In genomic region chr5:52190371-52191179, GRCm38 (mm10) we compare ENCODE assay signal across 8 mouse cellular contexts. TPM values are rescaled to one million over a fixed set of nuclear protein-coding genes. Genes with fewer than 3 reads are reported as not detected.
DNase-seq lines count a peak whose midpoint lies in the region; ATAC-seq and TF ChIP-seq lines count a peak whose summit lies in the region.

Dhx15 (minus strand) TSS chr5:52190514.

- peak; percentile 21 for TF ChIP-seq POLR2A in ES-Bruce4 (IDR thresholded peaks at IDR 0.05; ENCODE audit: insufficient read depth, low read length)

- H3K27ac ChIP-seq in ES-Bruce4 (ENCODE audit: insufficient read depth, low read length), result peak within 1 kb of the TSS; percentile 80
- peak within 1 kb of the TSS; percentile 93 for H3K27ac ChIP-seq in forebrain, embryonic 13.5 days
- H3K27ac ChIP-seq in liver, postnatal 0 days (ENCODE audit: low read depth), result peak within 1 kb of the TSS; percentile 94
- peak within 1 kb of the TSS; percentile 92 for H3K27ac ChIP-seq in neural tube, embryonic 14.5 days (ENCODE audit: low read depth, low read length)

- H3K9me3 ChIP-seq in ES-Bruce4 (replicated peaks; ENCODE audit: control insufficient read depth, insufficient read depth, low read length, poor library complexity, severe bottlenecking), result no peaks in the 10 kb centered on the region
- H3K9me3 ChIP-seq in forebrain, embryonic 13.5 days (replicated peaks), result no peaks in the 10 kb centered on the region
- H3K9me3 ChIP-seq in liver, postnatal 0 days (ENCODE audit: low read length), result no peaks in the 10 kb centered on the region
- no peaks in the 10 kb centered on the region for H3K9me3 ChIP-seq in neural tube, embryonic 14.5 days (ENCODE audit: control insufficient read depth, low read length)

- no peaks in the 10 kb centered on the region for H3K27me3 ChIP-seq in ES-Bruce4 (ENCODE audit: control insufficient read depth, insufficient read depth, low read length, poor library complexity, severe bottlenecking)
- H3K27me3 ChIP-seq in forebrain, embryonic 13.5 days, result no peaks in the 10 kb centered on the region
- H3K27me3 ChIP-seq in liver, postnatal 0 days (ENCODE audit: insufficient read depth, low read length), result no peaks in the 10 kb centered on the region
- H3K27me3 ChIP-seq in neural tube, embryonic 14.5 days (ENCODE audit: control insufficient read depth, insufficient read depth, low read length), result no peaks in the 10 kb centered on the region

- peak; percentile 95 for ATAC-seq in cerebellum, adult (ENCODE audit: insufficient number of reproducible peaks, low FRiP score, low TSS enrichment)
- ATAC-seq in forebrain, embryonic 13.5 days, result peak; percentile 97
- peak; percentile 97 for ATAC-seq in liver, postnatal 0 days
- peak; percentile 96 for ATAC-seq in neural tube, embryonic 14.5 days (ENCODE audit: low read depth)

- H3K4me3 ChIP-seq in ES-Bruce4 (ENCODE audit: low read depth, low read length), result peak within 1 kb of the TSS; percentile 97
- peak within 1 kb of the TSS; percentile 87 for H3K4me3 ChIP-seq in forebrain, embryonic 13.5 days
- peak within 1 kb of the TSS; percentile 100 for H3K4me3 ChIP-seq in liver, postnatal 0 days (ENCODE audit: low read depth, low read length)
- H3K4me3 ChIP-seq in neural tube, embryonic 14.5 days (ENCODE audit: low read depth, low read length), result peak within 1 kb of the TSS; percentile 83

- H3K9ac ChIP-seq in ES-Bruce4 (ENCODE audit: low read depth, poor library complexity, severe bottlenecking), result peak within 1 kb of the TSS; percentile 99
- H3K9ac ChIP-seq in forebrain, embryonic 13.5 days, result peak within 1 kb of the TSS; percentile 99
- peak within 1 kb of the TSS; percentile 99 for H3K9ac ChIP-seq in liver, postnatal 0 days (replicated peaks)
- peak within 1 kb of the TSS; percentile 99 for H3K9ac ChIP-seq in neural tube, embryonic 14.5 days (replicated peaks; ENCODE audit: low read depth, low read length)

- no peaks in the 10 kb centered on the region for H3K36me3 ChIP-seq in ES-Bruce4 (ENCODE audit: control insufficient read depth, insufficient read depth, low read length, poor library complexity, severe bottlenecking)
- H3K36me3 ChIP-seq in forebrain, embryonic 13.5 days (ENCODE audit: poor library complexity, severe bottlenecking), result no peaks in the 10 kb centered on the region
- no peaks in the 10 kb centered on the region for H3K36me3 ChIP-seq in liver, postnatal 0 days (replicated peaks; ENCODE audit: insufficient read depth, low read length)
- no peaks in the 10 kb centered on the region for H3K36me3 ChIP-seq in neural tube, embryonic 14.5 days (ENCODE audit: control insufficient read depth, insufficient read depth, low read length)

- intact Hi-C loops in heart, postnatal 10 days (cut with DNase I), result loop anchor here (5.0 to 10.0 kb wide), 3 partner anchors 47 to 634 kb away; no protein-coding TSS in a partner anchor

- TF ChIP-seq EP300 in ES-Bruce4 (IDR thresholded peaks at IDR 0.05; ENCODE audit: insufficient read depth, low read depth, low read length), result no peak
- no peak for TF ChIP-seq EP300 in liver, postnatal 0 days (IDR thresholded peaks at IDR 0.05; ENCODE audit: low read depth)

- H3K4me2 ChIP-seq in forebrain, embryonic 13.5 days, result peak within 1 kb of the TSS; percentile 70
- H3K4me2 ChIP-seq in liver, postnatal 0 days (ENCODE audit: low read depth, low read length), result peak within 1 kb of the TSS; percentile 84
- H3K4me2 ChIP-seq in neural tube, embryonic 14.5 days (ENCODE audit: low read depth, low read length), result peak within 1 kb of the TSS; percentile 89

- TF ChIP-seq CTCF in ES-Bruce4 (IDR thresholded peaks at IDR 0.05; ENCODE audit: low read depth, low read length), result no peak
- peak; percentile 28 for TF ChIP-seq CTCF in liver, postnatal 0 days (IDR thresholded peaks at IDR 0.05; ENCODE audit: low read depth)

- peak; percentile 93 to 95 for DNase-seq in heart, postnatal 10 days
- DNase-seq in large intestine, adult 2 months (ENCODE audit: low read depth, low spot score), result peak; percentile 71
- peak; percentile 93 for DNase-seq in liver, postnatal 0 days
- DNase-seq in testis, postnatal 10 days (ENCODE audit: low spot score), result peak; percentile 94

- WGBS in forebrain, embryonic 13.5 days, result 1% methylated on average over 52 of the region's 53 CpGs
- under 1% methylated on average over 53 of the region's 53 CpGs for WGBS in large intestine, adult 2 months
- under 1% methylated on average over 53 of the region's 53 CpGs for WGBS in liver, postnatal 0 days (ENCODE audit: insufficient replicate concordance)
- WGBS in neural tube, embryonic 14.5 days, result 1% methylated on average over 53 of the region's 53 CpGs

- H3K4me1 ChIP-seq in ES-Bruce4 (ENCODE audit: control insufficient read depth, insufficient read depth, low read length), result peaks cover 2% of the 10 kb centered on the region
- H3K4me1 ChIP-seq in forebrain, embryonic 13.5 days, result peaks cover 37% of the 10 kb centered on the region
- H3K4me1 ChIP-seq in liver, postnatal 0 days (ENCODE audit: insufficient read depth), result peaks cover 22% of the 10 kb centered on the region
- peaks cover 19% of the 10 kb centered on the region for H3K4me1 ChIP-seq in neural tube, embryonic 14.5 days (ENCODE audit: control insufficient read depth, insufficient read depth, low read length)

RNA-seq across cellular contexts. Expression of gene Dhx15, which starts in this region (rescaled TPM):
- 335 and 350 TPM in 2 replicates for polyA plus RNA-seq in ES-Bruce4 (2011; ENCODE audit: insufficient read depth, insufficient read length, low read depth, missing spikeins)
- polyA plus RNA-seq in forebrain, embryonic 13.5 days (2015; fragmentation: Nextera tagmentation; extraction: Ambion mirVana), result 187 and 198 TPM in 2 replicates
- 10 to 100 TPM; 74.0 to 76.7 TPM for total RNA-seq in heart, postnatal 10 days (2021)
- 33.3 and 38.6 TPM in 2 replicates for polyA plus RNA-seq in large intestine, adult 2 months (2012; rRNA removed)
- 36.0 and 39.3 TPM in 2 replicates for polyA plus RNA-seq in liver, postnatal 0 days (2015; fragmentation: Nextera tagmentation; extraction: Ambion mirVana)
- polyA plus RNA-seq in neural tube, embryonic 14.5 days (2014; fragmentation: Nextera tagmentation; extraction: Ambion mirVana), result 68.8 and 70.5 TPM in 2 replicates

Comparison
In these comparisons a context has a peak if more than half of its experiments do, and no peak if none do; other contexts are left out.
1. Peak in every context shown above with its lines: DNase-seq, ATAC-seq, H3K4me3 ChIP-seq and H3K27ac ChIP-seq.